Mouse (Mus musculus): Measurements from ENCODE around the gene Camta1. TPM values are rescaled to one million over a fixed set of nuclear protein-coding genes. Genes with fewer than 3 reads are reported as not detected.

Gene Camta1
- polyA plus RNA-seq, 2 experiments = 7.3 to 32.8 TPM

- 68% methylated on average over 16 of the region's 16 CpGs for WGBS (ENCODE audit: insufficient replicate concordance)
- TF ChIP-seq EP300 (IDR thresholded peaks at IDR 0.05; ENCODE audit: low read depth) = no peak
- no peak for TF ChIP-seq CTCF (IDR thresholded peaks at IDR 0.05; ENCODE audit: low read depth)
- Histone ChIP-seq H3K4me1 (replicated peaks; ENCODE audit: control insufficient read depth in 2 of 2, insufficient read depth in 2 of 2, low read length in 1 of 2) (no peaks in the 10 kb centered on the region), H3K27ac (no peak overlapping the region), H3K9ac (replicated peaks) (no peak overlapping the region), H3K4me2 (ENCODE audit: low read depth) (peak overlapping the region; percentile 41), H3K4me3 (ENCODE audit: insufficient read depth in 1 of 2, low read depth in 2 of 2, low read length in 2 of 2) (peak overlapping the region; percentile 11 to 12; a peak in 1 of 4 replicates), H3K9me3 (ENCODE audit: control insufficient read depth, low read length) (no peaks in the 10 kb centered on the region), H3K27me3 (ENCODE audit: control insufficient read depth, insufficient read depth, low read length) (no peaks in the 10 kb centered on the region), H3K36me3 (replicated peaks; ENCODE audit: control insufficient read depth, insufficient read depth, low read depth) (no peaks in the 10 kb centered on the region)
- DNase-seq (ENCODE audit: low read depth in 3 of 3, low spot score in 3 of 3) (no peak), ATAC-seq (ENCODE audit: insufficient read depth) (no peak)
Observed at GRCm38 (mm10) chr4:151415376-151415775, 446.3 kb downstream of the Camta1 start.

DNA sequence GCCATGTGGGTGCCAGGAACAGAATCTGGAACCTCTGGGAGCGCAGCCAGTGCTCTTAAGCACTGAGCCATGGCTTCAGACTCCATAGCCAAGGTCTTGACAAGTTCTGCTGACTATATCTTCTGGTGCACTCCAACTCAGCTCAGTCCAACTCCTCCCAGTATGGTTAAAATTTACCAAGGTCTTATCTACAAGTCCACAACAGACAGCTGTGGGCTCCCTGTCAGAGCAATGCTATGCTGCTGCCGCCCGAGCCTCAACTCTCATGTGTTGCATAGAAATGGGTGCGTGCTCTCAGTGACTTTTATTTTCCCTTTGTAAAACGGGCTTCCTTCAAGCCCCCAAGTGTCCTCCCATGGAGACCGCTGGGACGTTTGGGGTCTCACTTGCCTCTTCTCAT is 446.7 kb downstream of the Camta1 start:
- Histone ChIP-seq H3K4me3 (ENCODE audit: insufficient read depth in 1 of 2, low read depth in 2 of 2, low read length in 2 of 2) (peak overlapping the region; percentile 11 to 12; a peak in 1 of 4 replicates), H3K27ac (no peak overlapping the region), H3K4me2 (ENCODE audit: low read depth) (peak overlapping the region; percentile 41), H3K36me3 (replicated peaks; ENCODE audit: control insufficient read depth, insufficient read depth, low read depth) (no peaks in the 10 kb centered on the region), H3K4me1 (replicated peaks; ENCODE audit: control insufficient read depth in 2 of 2, insufficient read depth in 2 of 2, low read length in 1 of 2) (no peaks in the 10 kb centered on the region), H3K9ac (replicated peaks) (no peak overlapping the region), H3K27me3 (ENCODE audit: control insufficient read depth, insufficient read depth, low read length) (no peaks in the 10 kb centered on the region), H3K9me3 (ENCODE audit: control insufficient read depth, low read length) (no peaks in the 10 kb centered on the region)
- 0 out of 2 replicates have a peak, but pooled peaks have one; percentile 8 for ATAC-seq (ENCODE audit: insufficient read depth)
- TF ChIP-seq EP300 (IDR thresholded peaks at IDR 0.05; ENCODE audit: low read depth) = no peak
- no peak for TF ChIP-seq CTCF (IDR thresholded peaks at IDR 0.05; ENCODE audit: low read depth)
- peak in 1 of 3 experiments; percentile 7 for DNase-seq (ENCODE audit: low read depth in 3 of 3, low spot score in 3 of 3)
- WGBS (ENCODE audit: insufficient replicate concordance) = 53% methylated on average over 7 of the region's 7 CpGs

DNA sequence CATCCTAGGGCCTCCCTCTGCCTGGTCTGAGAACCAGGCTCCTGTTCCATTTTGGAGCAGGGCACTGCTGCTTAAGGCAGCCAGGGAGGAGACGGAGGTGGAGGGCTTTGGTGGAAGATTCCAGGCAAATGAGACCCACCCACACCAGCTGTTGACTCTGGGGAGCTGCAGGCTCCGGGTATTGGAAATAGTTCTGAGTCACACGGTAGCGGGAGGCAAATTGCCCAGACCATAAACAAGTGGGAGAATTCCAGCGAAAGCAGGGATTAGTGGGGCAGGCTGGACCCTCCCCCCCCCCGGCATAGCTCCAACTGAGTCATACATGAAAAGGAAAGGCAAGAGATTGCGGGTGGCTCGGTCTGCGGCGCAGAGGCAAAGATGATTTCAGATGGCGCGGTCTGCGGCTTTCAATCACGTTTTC is 450.0 kb downstream of the Camta1 start:
- no peaks in the 10 kb centered on the region for H3K4me1 ChIP-seq (replicated peaks; ENCODE audit: control insufficient read depth in 2 of 2, insufficient read depth in 2 of 2, low read length in 1 of 2)
- no peak for ATAC-seq (ENCODE audit: insufficient read depth)
- H3K27me3 ChIP-seq (ENCODE audit: control insufficient read depth, insufficient read depth, low read length) = no peaks in the 10 kb centered on the region
- no peak overlapping the region for H3K4me3 ChIP-seq (ENCODE audit: insufficient read depth in 1 of 2, low read depth in 2 of 2, low read length in 2 of 2)
- H3K4me2 ChIP-seq (ENCODE audit: low read depth) = no peak overlapping the region
- H3K27ac ChIP-seq = no peak overlapping the region
- no peaks in the 10 kb centered on the region for H3K9me3 ChIP-seq (ENCODE audit: control insufficient read depth, low read length)
- H3K36me3 ChIP-seq (replicated peaks; ENCODE audit: control insufficient read depth, insufficient read depth, low read depth) = no peaks in the 10 kb centered on the region
- 47% methylated on average over 14 of the region's 14 CpGs for WGBS (ENCODE audit: insufficient replicate concordance)
- no peak for TF ChIP-seq EP300 (IDR thresholded peaks at IDR 0.05; ENCODE audit: low read depth)
- no peak for TF ChIP-seq CTCF (IDR thresholded peaks at IDR 0.05; ENCODE audit: low read depth)
- no peak overlapping the region for H3K9ac ChIP-seq (replicated peaks)
- no peak for DNase-seq (ENCODE audit: low read depth in 3 of 3, low spot score in 3 of 3)

GRCm38 (mm10) chr4:151411016-151411415 is 450.7 kb downstream of the Camta1 start:
- no peaks in the 10 kb centered on the region for H3K4me1 ChIP-seq (replicated peaks; ENCODE audit: control insufficient read depth in 2 of 2, insufficient read depth in 2 of 2, low read length in 1 of 2)
- no peak overlapping the region for H3K27ac ChIP-seq
- H3K27me3 ChIP-seq (ENCODE audit: control insufficient read depth, insufficient read depth, low read length) = no peaks in the 10 kb centered on the region
- no peaks in the 10 kb centered on the region for H3K9me3 ChIP-seq (ENCODE audit: control insufficient read depth, low read length)
- no peaks in the 10 kb centered on the region for H3K36me3 ChIP-seq (replicated peaks; ENCODE audit: control insufficient read depth, insufficient read depth, low read depth)
- no peak overlapping the region for H3K9ac ChIP-seq (replicated peaks)
- WGBS (ENCODE audit: insufficient replicate concordance) = 66% methylated on average over 3 of the region's 3 CpGs
- TF ChIP-seq CTCF (IDR thresholded peaks at IDR 0.05; ENCODE audit: low read depth) = no peak
- TF ChIP-seq EP300 (IDR thresholded peaks at IDR 0.05; ENCODE audit: low read depth) = no peak
- ATAC-seq (ENCODE audit: insufficient read depth) = no peak
- no peak overlapping the region for H3K4me2 ChIP-seq (ENCODE audit: low read depth)
- no peak overlapping the region for H3K4me3 ChIP-seq (ENCODE audit: insufficient read depth in 1 of 2, low read depth in 2 of 2, low read length in 2 of 2)
- DNase-seq (ENCODE audit: low read depth in 3 of 3, low spot score in 3 of 3) = no peak

GRCm38 (mm10) chr4:151409291-151409690 is 452.4 kb downstream of the Camta1 start:
- no peaks in the 10 kb centered on the region for H3K27me3 ChIP-seq (ENCODE audit: control insufficient read depth, insufficient read depth, low read length)
- TF ChIP-seq EP300 (IDR thresholded peaks at IDR 0.05; ENCODE audit: low read depth) = no peak
- no peak for TF ChIP-seq CTCF (IDR thresholded peaks at IDR 0.05; ENCODE audit: low read depth)
- H3K27ac ChIP-seq = no peak overlapping the region
- 48% methylated on average over 6 of the region's 6 CpGs for WGBS (ENCODE audit: insufficient replicate concordance)
- H3K4me3 ChIP-seq (ENCODE audit: insufficient read depth in 1 of 2, low read depth in 2 of 2, low read length in 2 of 2) = no peak overlapping the region
- DNase-seq (ENCODE audit: low read depth in 3 of 3, low spot score in 3 of 3) = no peak
- no peaks in the 10 kb centered on the region for H3K36me3 ChIP-seq (replicated peaks; ENCODE audit: control insufficient read depth, insufficient read depth, low read depth)
- H3K4me1 ChIP-seq (replicated peaks; ENCODE audit: control insufficient read depth in 2 of 2, insufficient read depth in 2 of 2, low read length in 1 of 2) = no peaks in the 10 kb centered on the region
- no peak overlapping the region for H3K4me2 ChIP-seq (ENCODE audit: low read depth)
- H3K9ac ChIP-seq (replicated peaks) = no peak overlapping the region
- H3K9me3 ChIP-seq (ENCODE audit: control insufficient read depth, low read length) = no peaks in the 10 kb centered on the region
- ATAC-seq (ENCODE audit: insufficient read depth) = no peak
